Mouse (Mus musculus) embryonic fibroblast, embryonic 13.5 days (primary cell): ENCODE results near the gene Reep3.

Source experiments
- CTCF ChIP-seq: IDR thresholded peaks from 2 replicates; pipeline ENCODE4 v1.5.1; 2011; ENCODE audit warnings: mild to moderate bottlenecking, control low read depth, low read length, moderate library complexity, borderline replicate concordance; ENCODE audit not compliant: insufficient read depth
- POLR2A ChIP-seq: IDR thresholded peaks from 2 replicates; pipeline ENCODE4 v1.6.1; 2011; ENCODE audit warnings: low read depth, mild to moderate bottlenecking, control low read depth, low read length, moderate library complexity

DNA sequence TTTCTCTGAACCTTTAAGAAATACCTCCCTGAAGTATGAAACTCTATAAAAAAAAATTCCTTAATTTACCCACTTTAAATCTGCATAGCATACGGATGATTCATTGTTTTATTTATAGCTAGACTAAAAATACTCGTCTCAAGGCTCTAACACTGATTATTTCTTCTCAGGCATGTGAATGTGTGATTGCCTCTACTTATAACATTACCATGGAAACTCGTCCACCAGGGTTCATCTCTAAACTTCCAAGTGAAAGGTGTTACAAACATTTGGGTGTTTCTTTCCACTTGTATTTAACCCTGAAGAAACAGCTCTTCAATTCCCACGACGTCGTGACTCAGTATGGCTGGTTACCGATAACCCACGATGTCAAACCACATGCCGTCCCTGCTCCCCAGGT, 73.7 kb downstream of the Reep3 start:
- no peak for TF ChIP-seq POLR2A
- no peak for TF ChIP-seq CTCF
